Mouse (Mus musculus) embryonic fibroblast, embryonic 13.5 days (primary cell): ENCODE data around the gene Dnmbp.

ENCODE experiments used
- CTCF ChIP-seq: IDR thresholded peaks from 2 replicates; pipeline ENCODE4 v1.5.1; 2011; ENCODE audit warnings: mild to moderate bottlenecking, control low read depth, low read length, moderate library complexity, borderline replicate concordance; ENCODE audit not compliant: insufficient read depth
- POLR2A ChIP-seq: IDR thresholded peaks from 2 replicates; pipeline ENCODE4 v1.6.1; 2011; ENCODE audit warnings: low read depth, mild to moderate bottlenecking, control low read depth, low read length, moderate library complexity

GRCm38 (mm10) chr19:43944566-43944965 lies 4.6 kb upstream of the Dnmbp start:
- no peak for TF ChIP-seq CTCF
- TF ChIP-seq POLR2A: no peak
